Mouse (Mus musculus) gonadal fat pad, adult 2 months (tissue): ENCODE data around the gene Ppp1ca. TPM values are rescaled to one million over a fixed set of nuclear protein-coding genes. Genes with fewer than 3 reads are reported as not detected.

Experiments
- DNase-seq: peaks from one replicate; pipeline ENCODE4 v3.0.0-alpha.2; 2012; ENCODE audit warnings: low read depth
- polyA plus RNA-seq: library from polyadenylated mRNA; depleted of rRNA; stranded (reverse); fragments of >200 nt; gene quantifications from 2 replicates; pipeline ENCODE4 v1.2.3, GENCODE M21; 2012

Gene Ppp1ca
- polyA plus RNA-seq, 1 experiment = 585 TPM

GRCm38 (mm10) chr19:4211891-4212588 lies 20.2 kb downstream of the Ppp1ca start:
- no peak for DNase-seq

GRCm38 (mm10) chr19:4213524-4213974 lies 21.7 kb downstream of the Ppp1ca start:
- no peak for DNase-seq

GRCm38 (mm10) chr19:4214071-4214770 lies 22.4 kb downstream of the Ppp1ca start, which contains the start of the genes Clcf1 and AC109138.7:
TSS of gene Clcf1 (plus strand) at chr19:4214238.
TSS of gene AC109138.7 (plus strand) at chr19:4214357.
- DNase-seq = no peak

- no peak for DNase-seq
Observed at GRCm38 (mm10) chr19:4214771-4215450, 23.0 kb downstream of the Ppp1ca start.

GRCm38 (mm10) chr19:4215451-4215840 lies 23.6 kb downstream of the Ppp1ca start:
- no peak for DNase-seq

GRCm38 (mm10) chr19:4216041-4216685 lies 24.3 kb downstream of the Ppp1ca start:
- no peak for DNase-seq

- no peak for DNase-seq
Observed at GRCm38 (mm10) chr19:4217140-4217539, 25.3 kb downstream of the Ppp1ca start.

- no peak for DNase-seq
Observed at GRCm38 (mm10) chr19:4217855-4218254, 26.0 kb downstream of the Ppp1ca start.

- DNase-seq = no peak
Observed at GRCm38 (mm10) chr19:4218293-4218692, 26.4 kb downstream of the Ppp1ca start.

GRCm38 (mm10) chr19:4218784-4219183 lies 26.9 kb downstream of the Ppp1ca start:
- no peak for DNase-seq

GRCm38 (mm10) chr19:4219943-4220342 lies 28.1 kb downstream of the Ppp1ca start:
- DNase-seq = no peak

- no peak for DNase-seq
Observed at GRCm38 (mm10) chr19:4220416-4220815, 28.6 kb downstream of the Ppp1ca start.

GRCm38 (mm10) chr19:4220957-4221743 lies 29.3 kb downstream of the Ppp1ca start:
- no peak for DNase-seq

- DNase-seq = no peak
Observed at GRCm38 (mm10) chr19:4222165-4222564, 30.3 kb downstream of the Ppp1ca start.

- no peak for DNase-seq
Observed at GRCm38 (mm10) chr19:4226779-4227178, 34.9 kb downstream of the Ppp1ca start.

GRCm38 (mm10) chr19:4227446-4227845 lies 35.6 kb downstream of the Ppp1ca start:
- no peak for DNase-seq

GRCm38 (mm10) chr19:4227894-4228678 lies 36.2 kb downstream of the Ppp1ca start:
- DNase-seq = no peak

- no peak for DNase-seq
Observed at GRCm38 (mm10) chr19:4228891-4229290, 37.0 kb downstream of the Ppp1ca start.

GRCm38 (mm10) chr19:4229451-4230076 lies 37.7 kb downstream of the Ppp1ca start:
- DNase-seq = no peak

GRCm38 (mm10) chr19:4230415-4230814 lies 38.5 kb downstream of the Ppp1ca start:
- DNase-seq = no peak
